Mouse (Mus musculus): ENCODE measurements around the gene 1700025G04Rik.

Gene 1700025G04Rik

GRCm38 (mm10) chr1:152090018-152090553 is at the start of gene 1700025G04Rik:
Gene 1700025G04Rik (minus strand): TSS chr1:152090125.
- DNase-seq (ENCODE audit: low spot score), result peak; percentile 82

GRCm38 (mm10) chr1:152139496-152139895 is 49.6 kb upstream of the 1700025G04Rik start:
- DNase-seq (ENCODE audit: low spot score), result no peak

DNA sequence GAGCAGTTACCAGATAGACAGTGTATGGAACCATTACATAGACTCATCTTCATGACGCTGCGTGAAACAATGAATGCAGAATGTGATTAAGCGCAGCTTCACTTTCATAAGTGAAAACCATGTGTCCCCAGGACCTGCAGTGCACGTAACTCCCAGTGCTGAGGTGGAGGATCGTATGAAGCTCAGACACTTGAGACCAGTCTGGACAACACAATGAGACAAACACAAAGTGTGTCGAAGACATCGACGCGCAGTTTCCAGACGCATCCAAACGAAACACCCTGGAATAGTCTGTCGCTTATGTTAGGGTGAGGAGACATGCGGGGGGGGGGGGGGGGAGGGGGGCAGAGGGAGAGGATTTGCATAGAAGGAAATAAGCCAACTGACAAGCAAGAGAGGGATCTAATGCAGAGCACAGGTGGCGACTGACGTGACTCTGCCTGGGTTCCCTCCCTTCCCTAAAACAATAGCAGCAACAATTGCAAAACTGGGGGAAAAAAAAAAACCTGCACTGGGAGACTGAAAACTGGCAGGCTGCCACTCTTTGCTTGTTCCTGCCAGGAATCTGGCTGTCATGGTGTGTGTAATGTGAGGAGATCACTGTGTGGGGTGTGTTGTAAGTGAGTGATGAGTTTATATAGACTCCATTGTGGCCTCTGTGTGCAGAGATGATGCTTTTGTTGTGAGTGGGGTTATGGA is 40.3 kb upstream of the 1700025G04Rik start:
- DNase-seq (ENCODE audit: low spot score), result no peak

DNA sequence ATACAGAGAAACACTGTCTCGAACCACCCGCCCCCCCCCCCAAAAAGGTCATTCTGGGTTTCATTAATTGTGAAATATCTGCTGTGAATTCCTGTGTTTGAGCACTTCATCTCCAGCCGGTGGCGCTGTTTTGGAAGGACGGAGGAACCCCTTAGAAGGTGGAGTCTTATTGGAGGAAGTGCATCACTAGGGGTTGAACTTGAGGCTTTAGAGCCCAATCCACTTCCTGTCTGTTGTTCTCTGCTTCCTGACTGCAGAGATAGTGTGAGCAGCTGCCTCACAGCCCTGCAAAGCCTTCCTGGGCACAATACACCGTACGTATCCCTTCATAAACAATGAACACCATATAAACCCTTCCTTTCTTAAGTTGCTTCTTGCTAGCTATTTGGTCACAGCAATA is 35.5 kb upstream of the 1700025G04Rik start:
- no peak for DNase-seq (ENCODE audit: low spot score)

GRCm38 (mm10) chr1:152110123-152110522 is 20.2 kb upstream of the 1700025G04Rik start:
- no peak for DNase-seq (ENCODE audit: low spot score)

GRCm38 (mm10) chr1:152106136-152106535 is 16.2 kb upstream of the 1700025G04Rik start:
- no peak for DNase-seq (ENCODE audit: low spot score)

DNA sequence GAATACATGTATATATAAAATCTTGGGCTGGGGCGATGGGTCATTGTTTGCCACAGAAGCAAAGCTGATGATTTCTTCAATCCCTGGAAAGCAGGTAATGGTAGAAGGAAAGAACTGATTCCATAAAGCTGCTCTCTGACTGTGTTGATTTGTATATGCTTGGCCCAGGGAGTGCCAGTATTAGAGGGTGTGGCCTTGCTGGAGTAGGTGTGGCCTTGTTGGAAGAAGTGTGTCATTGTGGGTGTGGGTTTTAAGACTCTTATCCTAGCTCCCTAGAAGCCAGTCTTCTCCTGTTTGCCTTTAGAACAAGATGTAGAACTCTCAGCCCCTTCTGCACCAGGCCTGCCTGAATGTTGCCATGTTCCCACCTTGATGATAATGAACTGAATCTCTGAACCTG is 15.3 kb upstream of the 1700025G04Rik start:
- DNase-seq (ENCODE audit: low spot score), result no peak

GRCm38 (mm10) chr1:152101746-152102145 is 11.8 kb upstream of the 1700025G04Rik start:
- no peak for DNase-seq (ENCODE audit: low spot score)

DNA sequence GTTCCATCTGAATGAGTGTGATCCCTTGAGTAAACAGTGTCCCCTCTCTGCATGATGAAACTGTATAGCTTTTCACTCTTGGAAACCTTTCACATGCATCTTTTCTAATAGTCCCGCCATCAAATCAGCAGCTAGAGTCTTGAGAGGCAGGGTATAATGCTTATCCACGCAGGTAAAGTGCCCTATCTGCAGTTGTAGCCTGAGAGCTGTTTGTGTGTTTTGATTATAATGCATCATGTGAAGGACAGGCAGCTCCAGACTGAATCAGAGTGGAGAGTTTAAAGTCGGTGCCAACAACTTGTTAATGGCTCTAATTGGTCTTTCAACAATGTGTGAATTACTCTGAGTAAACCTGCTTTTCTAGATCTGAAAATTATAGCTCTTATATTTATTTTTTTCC is 6.1 kb upstream of the 1700025G04Rik start:
- no peak for DNase-seq (ENCODE audit: low spot score)

DNA sequence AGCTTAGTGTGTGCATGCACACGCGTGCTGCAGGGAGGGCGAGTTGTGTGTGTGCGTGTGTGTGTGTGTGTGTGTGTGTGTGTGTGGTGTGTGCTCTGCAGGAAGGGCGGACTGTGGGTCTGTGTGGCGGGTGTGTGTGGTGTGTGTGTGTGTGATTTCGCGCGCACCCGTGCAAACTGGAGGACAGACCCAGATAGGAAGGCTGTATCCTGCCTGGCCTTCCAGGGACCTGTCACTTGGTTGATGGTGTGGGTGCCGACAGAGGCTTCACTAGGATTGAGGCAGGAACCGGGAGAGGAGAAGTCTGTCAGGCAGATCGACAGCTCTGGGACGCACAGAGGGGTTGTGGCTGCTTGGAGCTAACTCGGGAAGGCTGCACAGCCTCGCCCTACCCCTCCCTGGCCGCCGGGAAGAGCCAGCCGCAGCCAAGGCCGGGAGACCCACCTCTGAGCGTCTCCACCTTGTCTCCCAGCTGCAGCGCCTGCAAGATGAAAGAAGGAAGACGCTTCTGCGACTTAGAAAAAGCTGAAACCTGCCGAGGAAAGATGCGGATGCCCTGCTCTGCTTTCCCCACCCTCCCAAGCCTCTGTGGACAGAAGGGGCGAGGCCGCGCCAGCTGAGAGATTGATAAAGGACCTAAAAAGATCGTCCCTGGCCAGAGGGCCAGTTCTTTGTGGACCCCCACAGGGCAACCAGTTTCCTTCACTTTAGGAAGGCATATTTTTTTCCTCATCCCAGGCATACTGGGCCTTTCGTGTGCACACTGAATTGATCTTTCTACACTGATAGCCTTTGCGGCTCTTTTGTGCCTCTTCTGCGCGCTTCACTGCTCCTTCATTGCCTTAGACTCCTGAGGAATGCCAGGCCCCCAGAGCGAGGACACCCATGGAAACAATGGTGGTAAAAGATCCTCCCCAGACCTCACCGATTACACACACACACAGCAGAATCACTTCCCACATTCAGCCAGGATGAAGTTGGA is 930 bp upstream of the 1700025G04Rik start:
- peak; percentile 10 for DNase-seq (ENCODE audit: low spot score)

- no peak for DNase-seq (ENCODE audit: low spot score)
Observed at GRCm38 (mm10) chr1:152089526-152089925, 399 bp downstream of the 1700025G04Rik start.

GRCm38 (mm10) chr1:152088791-152089401 is 1.0 kb downstream of the 1700025G04Rik start:
- DNase-seq (ENCODE audit: low spot score), result peak; percentile 8

- DNase-seq (ENCODE audit: low spot score), result no peak
Observed at GRCm38 (mm10) chr1:152088030-152088429, 1.9 kb downstream of the 1700025G04Rik start.

- no peak for DNase-seq (ENCODE audit: low spot score)
Observed at GRCm38 (mm10) chr1:152086951-152087350, 3.0 kb downstream of the 1700025G04Rik start.

DNA sequence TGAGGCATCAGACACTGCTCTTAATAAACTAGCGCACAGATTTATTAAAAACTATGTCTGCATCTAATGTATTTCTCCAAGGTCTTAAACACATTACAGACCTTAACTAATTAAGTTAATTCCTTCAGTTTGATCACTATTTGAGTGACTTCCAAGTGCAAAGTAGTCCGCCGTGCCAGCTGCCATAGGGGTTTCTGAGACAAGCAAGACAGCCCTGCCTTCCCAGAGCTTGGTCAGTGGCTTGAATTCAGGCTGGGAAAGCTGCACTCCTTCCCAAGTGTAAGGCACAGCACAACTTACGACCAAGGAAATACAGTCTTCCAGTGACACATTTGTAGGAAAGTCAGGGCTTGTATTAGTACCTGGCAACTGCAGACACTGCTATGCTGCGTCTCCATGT is 4.4 kb downstream of the 1700025G04Rik start:
- no peak for DNase-seq (ENCODE audit: low spot score)

GRCm38 (mm10) chr1:152084638-152085345 is 5.1 kb downstream of the 1700025G04Rik start:
- DNase-seq (ENCODE audit: low spot score), result peak; percentile 51

DNA sequence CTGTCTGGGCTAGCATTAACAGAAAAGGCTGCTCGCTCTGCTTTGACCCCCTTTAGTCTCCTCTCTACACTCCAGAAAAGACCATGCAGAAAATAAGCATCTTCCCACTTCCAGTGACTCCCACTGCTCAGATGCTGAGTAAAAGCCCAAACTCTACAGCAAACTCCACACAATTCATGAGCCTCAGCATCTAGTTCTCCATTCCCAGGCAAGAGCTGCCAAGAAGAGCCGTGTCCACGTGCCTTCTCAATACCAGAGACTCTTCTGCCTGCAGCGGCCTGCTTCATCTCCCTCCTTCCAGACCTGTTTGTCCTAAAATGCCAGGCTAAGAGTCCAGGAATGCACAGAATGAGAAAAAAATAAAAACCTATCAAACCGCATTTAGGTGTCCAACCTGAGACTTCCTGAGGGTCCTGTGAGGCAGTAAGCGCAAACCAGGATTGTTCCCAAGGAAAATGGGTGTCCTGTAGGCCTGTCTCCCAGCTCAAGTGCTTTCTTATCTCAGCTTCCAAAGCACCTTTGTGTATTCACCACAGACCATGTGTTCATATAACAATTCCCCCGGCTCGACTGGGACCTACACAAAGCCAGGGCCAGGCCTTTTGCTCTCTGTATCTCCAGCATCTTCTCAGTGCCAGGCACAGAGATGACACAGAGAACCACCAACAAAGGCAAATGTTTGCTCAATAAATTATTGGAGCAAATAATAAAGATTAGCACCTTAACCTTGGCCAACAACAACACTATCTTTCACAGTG is 7.8 kb downstream of the 1700025G04Rik start:
- DNase-seq (ENCODE audit: low spot score), result no peak

DNA sequence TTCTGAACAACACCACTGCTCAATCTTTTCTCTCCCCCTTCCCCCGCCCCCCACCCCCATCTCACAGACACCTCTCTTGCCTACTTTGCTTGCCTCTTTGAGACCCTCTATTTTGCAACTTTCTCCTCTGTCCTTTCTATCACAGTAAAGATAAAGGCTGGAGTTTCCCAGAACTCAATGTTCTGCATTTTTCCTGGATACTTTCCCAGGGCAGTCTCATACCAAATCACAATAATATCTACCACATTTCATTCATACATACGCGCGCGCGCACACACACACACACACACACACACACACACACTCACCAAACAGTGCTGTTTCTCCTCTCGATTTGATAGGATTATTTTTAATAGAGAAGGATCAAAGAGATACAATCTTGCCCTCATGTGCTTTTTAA is 8.8 kb downstream of the 1700025G04Rik start:
- no peak for DNase-seq (ENCODE audit: low spot score)

GRCm38 (mm10) chr1:152080244-152080643 is 9.7 kb downstream of the 1700025G04Rik start:
- DNase-seq (ENCODE audit: low spot score), result no peak

DNA sequence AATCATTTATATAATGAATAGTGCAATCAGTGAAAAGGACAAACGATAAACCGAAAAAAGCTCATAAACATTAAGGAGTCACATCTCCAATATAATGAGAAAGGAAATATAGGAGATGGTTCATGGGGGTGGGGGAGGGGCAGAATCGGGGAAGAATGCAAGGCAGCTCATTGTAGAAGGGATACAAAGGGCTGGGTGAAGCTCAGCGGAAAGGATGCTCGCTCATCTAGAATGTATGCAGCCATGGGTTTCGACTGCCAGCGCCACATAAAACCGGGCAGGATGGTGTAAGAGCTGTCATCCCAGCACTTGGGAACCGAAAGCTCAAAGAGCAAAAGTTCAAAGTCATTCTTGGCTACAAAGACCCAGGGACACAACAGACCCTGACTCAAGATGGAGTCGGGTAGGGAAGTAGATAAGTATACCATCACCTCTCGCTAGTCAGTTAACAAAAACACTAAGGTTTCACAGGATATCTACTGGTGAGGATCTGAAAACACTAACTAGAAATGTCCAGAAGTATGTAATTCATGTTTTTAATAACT is 12.7 kb downstream of the 1700025G04Rik start:
- DNase-seq (ENCODE audit: low spot score), result no peak

Measured in lung, postnatal 25 days (tissue).